ENCODE assay signal across 19 mouse cellular contexts in genomic region chr2:163732021-163732420, GRCm38 (mm10).
"Had no signal": no experiment of that assay in that cellular context is flagged by ENCODE, and none has a peak within 500 bp of the region (broad histone marks: within the 10 kb centered on the region; RNA-seq: fewer than 3 reads in every experiment).

No protein-coding gene starts in this region.

- H3K27ac ChIP-seq: limb, embryonic 12.5 days; limb, embryonic 15.5 days; liver, embryonic 15.5 days; lung, embryonic 15.5 days; neural tube, embryonic 12.5 days; neural tube, embryonic 15.5 days; stomach, embryonic 15.5 days had no signal

- H3K27me3 ChIP-seq: limb, embryonic 12.5 days; limb, embryonic 15.5 days; liver, embryonic 15.5 days; lung, embryonic 15.5 days; neural tube, embryonic 12.5 days; neural tube, embryonic 15.5 days; stomach, embryonic 15.5 days had no signal

- H3K4me3 ChIP-seq: limb, embryonic 12.5 days; limb, embryonic 15.5 days; liver, embryonic 15.5 days; lung, embryonic 15.5 days; neural tube, embryonic 12.5 days; neural tube, embryonic 15.5 days; stomach, embryonic 15.5 days had no signal

- H3K4me1 ChIP-seq: limb, embryonic 12.5 days; limb, embryonic 15.5 days; stomach, embryonic 15.5 days had no signal

- H3K9ac ChIP-seq: limb, embryonic 12.5 days; limb, embryonic 15.5 days; liver, embryonic 15.5 days; lung, embryonic 15.5 days; neural tube, embryonic 12.5 days; neural tube, embryonic 15.5 days; stomach, embryonic 15.5 days had no signal

- H3K4me2 ChIP-seq: limb, embryonic 12.5 days; limb, embryonic 15.5 days; liver, embryonic 11.5 days; liver, embryonic 15.5 days; lung, embryonic 15.5 days; midbrain, embryonic 11.5 days; neural tube, embryonic 12.5 days; neural tube, embryonic 15.5 days; stomach, embryonic 15.5 days had no signal

- ATAC-seq: intestine, postnatal 0 days had no signal

- H3K9me3 ChIP-seq: limb, embryonic 12.5 days; limb, embryonic 15.5 days; liver, embryonic 15.5 days; lung, embryonic 15.5 days; neural tube, embryonic 12.5 days; neural tube, embryonic 15.5 days; stomach, embryonic 15.5 days had no signal

- H3K36me3 ChIP-seq: lung, embryonic 15.5 days; neural tube, embryonic 15.5 days; stomach, embryonic 15.5 days had no signal

- DNase-seq: left cerebral cortex, postnatal 4 days; lung, adult 18-20 months; lung, postnatal 10 days; lung, postnatal 4 days; midbrain, embryonic 14.5 days; right cerebral cortex, adult 18-20 months; right cerebral cortex, postnatal 14 days; right cerebral cortex, postnatal 4 days; thymus, postnatal 25 days had no signal
